Mouse (Mus musculus) kidney, postnatal 25 days (tissue): ENCODE measurements around the gene Enpp6.

Experiments
- DNase-seq, 2 experiments: peaks; one replicate each; pipeline ENCODE4 v3.0.0; 2021; ENCODE audit warnings: mixed read lengths in 2 of 2

Enpp6 gene

DNA sequence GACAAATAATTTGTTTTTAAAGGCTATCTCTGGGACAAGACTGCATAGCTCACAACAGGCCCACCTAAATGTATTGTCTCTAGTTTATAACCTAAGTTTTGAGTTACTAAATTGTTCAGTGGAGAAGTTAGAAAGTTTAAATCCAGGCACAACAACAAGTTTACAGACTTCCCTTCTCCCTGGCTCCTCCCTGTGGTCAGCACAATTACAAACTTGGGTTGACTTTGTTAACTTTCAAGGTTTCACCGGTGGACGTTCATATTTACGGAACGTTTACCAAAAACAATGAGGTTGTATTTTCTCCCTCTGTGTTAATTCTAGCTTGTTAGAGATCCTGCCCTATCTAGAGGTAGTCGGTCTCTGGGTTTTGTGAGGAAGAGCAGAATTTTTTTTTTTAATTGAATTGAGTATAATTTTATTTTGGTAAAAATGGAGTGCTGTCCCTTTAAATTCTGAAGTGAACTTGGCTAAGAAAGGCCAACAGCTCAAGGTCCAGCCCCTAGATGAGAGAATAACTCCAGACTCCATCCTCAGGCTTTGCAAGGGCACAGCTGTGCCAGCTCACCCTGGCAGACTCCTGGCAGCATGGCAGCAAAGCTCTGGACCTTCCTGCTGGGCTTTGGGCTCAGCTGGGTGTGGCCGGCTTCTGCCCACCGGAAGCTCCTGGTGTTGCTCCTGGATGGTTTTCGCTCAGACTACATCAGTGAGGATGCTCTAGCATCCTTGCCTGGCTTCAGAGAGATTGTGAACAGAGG is at the start of gene Enpp6:
Gene Enpp6, plus strand, starts transcription at position 502 of the 755 bp plus-strand sequence.
- peak; percentile 64 to 87 for DNase-seq

DNA sequence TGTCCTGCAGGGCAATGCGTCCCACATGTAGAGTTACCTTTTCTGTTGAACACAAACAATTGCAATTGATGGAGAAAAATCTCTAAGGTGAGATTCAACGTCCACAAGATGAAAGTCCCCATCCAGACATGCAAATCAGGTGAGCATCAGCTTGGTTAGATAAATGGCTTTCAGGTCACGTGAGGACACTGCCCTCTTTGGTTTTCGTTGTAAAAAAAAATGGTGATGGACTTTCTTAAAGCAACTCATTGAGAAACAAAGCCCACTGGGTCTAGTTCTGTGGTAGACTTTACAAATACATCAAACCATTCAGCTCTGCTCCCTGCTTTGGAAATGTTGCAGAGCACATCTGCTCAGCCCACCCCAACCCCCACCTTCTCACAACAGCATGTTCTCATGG is 48.5 kb upstream of the Enpp6 start:
- no peak for DNase-seq

DNA sequence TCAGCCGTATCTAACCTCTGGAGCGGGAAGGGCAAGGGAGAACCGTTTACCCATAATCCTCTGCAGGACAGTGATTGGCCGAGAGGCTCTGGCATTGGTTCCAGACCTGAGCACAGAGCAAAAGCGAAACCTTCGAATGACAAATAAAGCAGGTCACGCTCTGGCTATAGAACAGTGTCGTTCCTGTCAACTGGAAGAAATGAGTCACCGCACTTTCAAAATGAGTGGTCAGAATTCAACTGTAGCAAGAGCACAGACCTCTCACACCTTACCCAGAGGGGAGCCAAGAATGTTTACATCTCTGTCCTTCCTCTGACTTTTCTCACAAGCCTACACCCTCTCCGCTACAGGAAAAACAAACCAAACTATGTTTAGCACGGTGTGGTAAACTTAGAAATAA is 45.4 kb upstream of the Enpp6 start:
- peak; percentile 85 to 91 for DNase-seq

- DNase-seq: no peak
Observed at GRCm38 (mm10) chr8:46941731-46942650, 44.7 kb upstream of the Enpp6 start.

DNA sequence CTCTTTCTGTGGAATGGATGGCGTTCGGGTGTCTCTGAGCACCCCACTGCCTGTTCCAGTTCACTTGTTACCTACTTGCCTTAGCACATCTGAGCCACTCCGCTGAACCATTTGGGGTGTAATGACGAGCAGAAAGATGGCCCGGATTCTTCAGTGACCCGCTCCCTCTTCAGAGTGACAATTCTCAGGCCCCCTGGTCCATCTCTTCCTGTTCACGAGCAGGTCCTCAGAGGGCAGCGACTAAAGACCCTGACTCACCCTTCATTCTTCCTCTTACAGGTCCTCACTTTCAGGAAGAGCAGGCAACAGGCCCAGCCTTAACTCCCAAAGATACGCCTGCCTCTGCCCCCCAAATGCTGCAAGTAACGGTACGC is 44.0 kb upstream of the Enpp6 start:
- no peak for DNase-seq

DNA sequence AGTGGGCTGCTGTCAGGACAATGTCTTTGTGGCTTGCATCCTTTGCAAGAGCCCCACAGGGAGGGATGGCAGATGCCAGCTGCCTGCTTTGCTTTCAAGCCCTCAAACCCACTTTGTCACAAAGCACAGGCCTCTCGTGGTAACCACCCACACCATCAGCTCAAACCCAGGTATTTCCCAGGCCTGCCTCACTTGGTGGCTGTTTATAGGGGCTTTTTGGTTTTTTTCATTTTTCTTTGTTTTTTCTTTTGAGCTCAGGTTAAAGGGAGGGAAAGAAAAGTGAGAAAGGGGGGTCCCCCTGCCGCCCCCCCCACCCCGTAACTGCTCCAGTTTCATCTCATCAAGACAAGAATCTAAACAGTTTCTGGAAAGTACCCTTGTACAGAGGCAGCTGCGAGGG is 43.4 kb upstream of the Enpp6 start:
- DNase-seq: no peak

GRCm38 (mm10) chr8:46946181-46946580 is 40.5 kb upstream of the Enpp6 start:
- DNase-seq: peak in 1 of 2 experiments; percentile 60

DNA sequence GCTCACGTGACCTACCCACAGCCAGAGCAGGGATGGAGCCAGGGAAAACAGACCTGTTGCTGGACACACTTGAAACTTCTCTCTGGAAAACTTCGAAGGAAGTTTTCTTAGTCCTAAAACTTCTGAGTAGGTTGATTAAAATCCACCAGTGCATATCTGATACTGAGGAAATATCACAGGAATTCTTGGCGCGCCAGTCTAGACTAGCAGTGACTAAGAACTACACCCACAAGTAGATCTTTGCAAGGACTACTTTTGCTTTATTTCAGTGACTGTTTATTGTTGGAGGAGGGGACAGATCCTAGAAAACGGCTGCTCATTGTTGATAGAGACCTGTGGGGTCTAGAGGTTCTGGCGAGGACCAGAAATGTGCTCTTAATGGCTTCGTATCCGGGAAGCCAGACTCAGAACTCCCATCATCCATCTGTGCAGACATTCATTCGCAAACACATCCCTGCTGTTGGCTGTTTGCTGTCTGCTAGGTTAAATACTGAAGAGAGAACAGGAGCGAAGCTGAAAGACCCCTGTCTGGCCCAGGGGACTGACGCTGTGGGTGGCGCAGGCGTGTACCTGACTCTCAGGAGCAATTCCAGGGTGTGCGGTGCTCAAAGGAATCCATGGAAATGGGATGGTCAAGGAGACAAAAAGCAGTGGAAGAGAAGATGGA is 38.5 kb upstream of the Enpp6 start:
- DNase-seq: no peak

DNA sequence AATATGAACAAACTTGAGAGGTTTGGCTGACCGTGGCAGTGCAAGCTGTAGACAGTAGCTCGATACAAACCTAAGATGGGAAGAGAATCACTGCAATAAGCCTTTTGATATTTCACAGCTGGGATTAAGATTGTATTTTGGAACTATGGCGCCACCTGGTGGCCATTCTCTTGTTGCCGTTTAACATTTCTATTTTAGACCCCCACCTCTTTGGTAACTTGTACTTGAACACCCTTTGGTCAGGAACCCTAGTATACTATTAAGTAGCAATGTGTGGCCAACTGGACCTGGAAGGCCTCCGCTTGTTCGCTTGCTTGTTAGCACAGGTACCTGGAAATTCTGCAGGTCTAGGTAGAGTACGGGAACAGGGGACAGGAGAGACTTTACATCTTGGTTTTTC is 33.2 kb upstream of the Enpp6 start:
- peak; percentile 60 to 89 for DNase-seq

DNA sequence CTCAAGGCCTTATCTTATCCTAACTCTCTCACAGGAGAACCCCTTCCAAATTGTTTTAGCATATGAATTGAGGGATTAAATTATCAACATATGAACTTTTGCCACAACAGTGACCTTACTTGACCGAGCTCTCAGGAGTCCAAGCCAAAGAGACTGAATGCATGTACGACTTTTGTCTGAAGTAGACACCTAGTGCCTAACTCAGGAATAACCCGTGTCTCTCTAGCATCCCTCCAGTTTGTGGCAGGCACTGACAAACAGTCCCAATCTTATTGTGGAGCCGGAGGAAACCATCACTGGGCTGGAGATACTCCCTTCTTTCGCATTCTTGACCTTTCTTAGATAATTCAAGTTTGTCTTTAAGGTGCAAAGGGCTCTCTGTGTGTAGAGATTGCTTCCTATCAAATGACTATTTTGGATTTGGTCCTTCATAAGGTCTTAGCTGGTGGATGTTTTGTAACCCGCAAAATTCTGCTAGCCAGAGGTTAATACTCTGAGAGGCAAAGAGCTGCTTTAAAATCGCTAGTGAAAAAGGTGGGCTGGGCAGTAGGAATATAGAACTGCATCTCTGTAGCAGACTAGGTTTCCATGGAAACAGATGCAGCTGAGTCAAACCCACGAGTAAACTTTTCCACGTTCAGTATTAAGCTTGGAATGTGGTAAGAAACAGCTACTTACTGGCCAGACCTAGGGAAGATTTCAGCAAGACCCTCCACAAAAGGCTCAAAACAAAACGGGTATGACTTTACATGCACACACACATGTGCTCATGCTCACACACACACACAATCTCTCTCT is 23.9 kb upstream of the Enpp6 start:
- no peak for DNase-seq

DNA sequence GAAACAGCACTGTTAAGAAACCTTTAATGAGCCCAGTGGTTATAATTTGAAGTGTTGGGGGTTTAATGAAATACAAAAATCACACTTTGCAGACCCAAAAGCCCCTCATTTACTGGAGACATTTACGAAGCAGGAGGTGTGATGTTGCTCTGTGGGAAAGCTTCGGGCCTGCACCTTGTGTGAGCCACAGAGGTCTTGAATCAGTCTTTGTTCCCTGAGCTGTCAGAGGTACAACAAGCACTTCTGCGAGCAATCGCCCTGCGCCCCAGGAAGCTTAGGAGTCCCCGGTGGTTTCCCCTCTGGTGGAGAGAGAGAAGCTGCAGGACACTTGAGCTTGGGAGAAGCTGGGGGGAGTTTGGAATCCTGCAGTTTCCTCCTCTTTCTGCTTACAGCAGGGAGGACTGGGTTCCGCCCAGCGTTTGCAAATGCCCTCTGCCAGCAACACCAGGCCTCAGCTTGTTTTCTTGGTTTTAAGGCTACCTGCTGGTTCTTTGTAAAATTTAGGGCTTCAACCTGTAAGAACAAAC is 23.0 kb upstream of the Enpp6 start:
- DNase-seq: no peak

DNA sequence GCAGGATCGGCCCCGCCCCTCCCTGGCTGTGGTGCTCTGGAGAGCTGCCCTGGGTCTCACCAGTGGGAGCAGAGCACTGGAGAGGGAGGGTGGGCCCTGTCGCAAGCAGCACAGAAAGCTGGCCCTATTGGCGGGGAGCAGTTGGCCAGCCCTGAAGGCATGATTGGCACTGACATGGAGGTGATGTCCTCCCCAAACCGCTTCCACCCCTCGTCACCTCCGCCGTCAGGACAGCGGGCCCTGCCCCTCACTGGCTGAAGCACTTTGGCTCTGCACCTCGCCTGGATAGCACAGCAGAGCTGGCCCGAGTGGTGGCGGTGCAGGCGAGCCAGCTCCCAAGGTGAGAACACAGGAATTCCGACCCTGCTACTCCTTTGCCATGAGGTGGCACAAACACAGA is 20.9 kb upstream of the Enpp6 start:
- no peak for DNase-seq

DNA sequence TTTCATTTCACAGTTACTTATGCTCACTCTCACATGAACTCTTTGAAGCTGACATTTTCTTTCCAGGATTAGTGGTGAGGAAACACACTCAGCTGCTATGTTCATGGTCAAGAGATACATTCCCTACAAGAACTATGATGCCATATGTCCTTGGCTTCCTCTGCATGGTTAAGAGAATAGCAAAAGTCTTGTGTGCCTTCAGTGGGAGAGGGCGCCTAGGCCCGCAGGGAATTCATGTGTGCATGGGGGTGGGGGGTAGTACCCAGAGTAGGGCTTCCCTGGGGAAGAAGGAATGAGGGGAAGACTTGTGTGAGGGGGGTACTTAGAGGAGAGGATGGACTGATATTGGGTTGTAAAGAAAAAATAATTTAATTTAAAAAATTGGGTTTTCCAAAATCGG is 18.0 kb upstream of the Enpp6 start:
- no peak for DNase-seq

DNA sequence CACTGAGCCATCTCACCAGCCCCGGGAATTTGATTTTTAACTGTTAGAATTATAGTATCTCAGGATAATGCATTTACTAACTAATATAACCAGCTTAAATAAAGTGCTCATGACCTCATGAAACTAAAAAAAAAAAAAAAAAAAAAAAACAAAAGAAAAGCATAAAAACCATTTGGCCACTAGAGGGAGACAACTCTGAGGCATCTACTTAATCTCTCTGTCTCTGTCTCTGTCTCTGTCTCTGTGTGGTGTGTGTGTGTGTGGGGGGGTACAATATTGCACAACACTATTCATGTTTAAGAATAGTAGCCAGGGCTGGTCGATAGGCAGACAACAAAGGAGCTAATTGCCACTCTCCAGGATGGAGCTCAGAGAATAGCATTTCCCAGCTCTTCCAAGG is 17.3 kb upstream of the Enpp6 start:
- DNase-seq: no peak

DNA sequence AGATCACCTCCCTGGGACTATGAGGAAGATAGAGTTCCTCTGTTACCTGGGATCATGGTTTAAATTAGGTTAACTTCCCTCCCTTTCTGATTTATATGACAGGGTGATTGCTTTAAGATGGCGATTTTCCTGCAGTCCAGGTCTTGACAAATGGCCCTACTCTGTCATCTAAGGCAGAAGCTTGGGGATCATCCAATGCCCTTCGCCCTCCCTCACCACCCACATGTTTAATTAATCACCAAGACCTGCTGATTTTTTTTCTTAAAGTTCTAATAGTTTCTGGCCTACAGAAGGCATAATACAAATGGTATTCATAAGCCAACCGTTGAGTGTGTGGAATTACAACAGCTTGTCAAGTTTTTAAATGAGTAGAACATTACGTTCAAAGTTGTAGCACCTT is 9.3 kb upstream of the Enpp6 start:
- DNase-seq: peak in 1 of 2 experiments; percentile 26

- no peak for DNase-seq
Observed at GRCm38 (mm10) chr8:46982166-46982565, 4.5 kb upstream of the Enpp6 start.

GRCm38 (mm10) chr8:46982770-46983169 is 3.9 kb upstream of the Enpp6 start:
- DNase-seq: peak; percentile 77 to 89

DNA sequence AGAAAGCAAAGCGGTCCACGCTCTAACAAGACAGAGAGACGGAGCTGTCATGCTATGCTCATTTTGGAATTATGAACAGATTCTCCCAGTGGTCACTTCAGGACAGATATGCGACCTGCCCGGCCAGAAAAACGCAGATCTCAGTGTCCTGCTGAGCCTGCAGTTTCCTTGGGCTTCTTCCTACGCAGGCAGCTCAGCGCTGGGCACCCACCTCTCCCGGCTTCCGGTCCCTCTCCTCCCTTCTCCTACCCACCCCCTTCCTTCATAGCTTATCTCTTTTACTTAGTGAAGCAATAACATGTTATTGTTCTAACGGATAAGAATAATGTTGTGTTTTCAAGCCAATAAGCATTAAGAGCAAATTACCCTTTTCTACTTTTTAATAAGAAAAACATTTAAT is 2.0 kb upstream of the Enpp6 start:
- peak in 1 of 2 experiments; percentile 42 for DNase-seq

GRCm38 (mm10) chr8:46988366-46988765 is 1.7 kb downstream of the Enpp6 start:
- DNase-seq: no peak

DNA sequence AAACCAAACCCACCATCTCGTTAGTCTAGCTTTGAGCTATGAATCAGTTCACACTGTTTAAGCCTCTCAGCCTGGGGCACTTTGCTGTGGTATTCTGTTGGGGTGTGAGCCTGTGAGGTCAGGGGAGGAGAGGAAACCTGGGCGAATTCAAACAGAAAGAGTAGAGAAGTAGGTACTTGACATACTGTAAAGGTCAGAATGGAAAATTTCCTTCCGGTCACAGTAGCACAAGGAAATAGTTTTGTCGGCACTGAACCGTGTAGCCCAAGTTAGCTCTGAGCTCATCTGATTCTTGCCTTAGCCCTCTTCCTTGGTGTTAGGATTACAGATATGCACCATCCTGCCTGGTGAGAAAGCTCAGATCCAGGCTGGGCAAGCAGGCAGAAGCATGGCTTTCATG is 4.4 kb downstream of the Enpp6 start:
- no peak for DNase-seq

DNA sequence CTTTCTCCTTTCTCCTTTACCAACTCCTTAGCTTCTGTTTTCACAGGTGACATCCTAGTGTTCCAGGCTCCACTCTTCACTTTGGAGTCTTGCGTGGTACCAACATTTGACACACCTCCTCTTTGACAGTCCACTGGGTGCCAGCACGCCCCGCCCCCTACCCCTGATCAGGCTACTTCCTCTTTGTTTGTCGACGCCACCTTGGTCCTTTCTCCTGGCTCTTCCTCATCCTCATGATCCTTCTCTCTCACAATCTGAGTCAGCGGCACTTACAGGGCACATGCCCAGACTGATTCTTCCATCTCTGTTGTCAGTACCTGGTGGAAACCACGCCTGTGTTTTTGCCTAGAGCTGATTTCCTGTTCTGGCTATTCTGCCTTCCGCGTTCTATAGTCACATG is 5.9 kb downstream of the Enpp6 start:
- no peak for DNase-seq

GRCm38 (mm10) chr8:46995931-46996664 is 9.4 kb downstream of the Enpp6 start:
- no peak for DNase-seq
